Mouse (Mus musculus): ENCODE data around the gene Kirrel2.

DNA sequence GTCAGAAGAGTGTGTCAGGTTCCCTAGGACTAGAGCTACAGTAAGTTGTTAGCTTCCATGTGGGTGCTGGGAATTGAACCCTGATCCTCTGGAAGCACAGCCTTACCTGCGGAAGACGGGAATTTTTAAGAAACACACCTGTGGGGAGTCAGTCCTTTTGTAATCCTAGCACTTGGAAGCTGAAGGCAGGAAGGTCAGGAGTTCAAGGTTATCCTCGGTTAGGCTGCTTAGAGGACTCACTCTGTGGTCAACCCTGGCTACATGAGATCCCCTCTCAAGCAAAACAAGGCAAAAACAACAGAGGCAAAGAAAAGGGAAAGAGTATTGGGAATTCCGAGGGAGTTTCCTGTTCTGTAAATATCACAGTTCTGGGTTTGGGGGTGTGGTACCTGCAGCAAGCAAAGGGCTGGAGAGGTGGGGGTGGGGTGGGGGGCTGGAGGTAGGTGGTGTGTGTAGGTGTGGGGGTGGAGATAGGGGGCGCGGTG lies 7.4 kb upstream of the Kirrel2 start:
- TF ChIP-seq CTCF (IDR thresholded peaks at IDR 0.05; ENCODE audit: control insufficient read depth, insufficient read depth, insufficient read length) (no peak), MYOG (IDR thresholded peaks at IDR 0.05; ENCODE audit: control insufficient read depth, extremely low read depth, insufficient read length) (no peak), USF1 (IDR thresholded peaks at IDR 0.05; ENCODE audit: low read depth) (no peak), CEBPB (IDR thresholded peaks at IDR 0.05; ENCODE audit: low read depth) (no peak), MAX (IDR thresholded peaks at IDR 0.05) (no peak), MYOD1 (IDR thresholded peaks at IDR 0.05; ENCODE audit: control insufficient read depth, insufficient read length, low read depth) (no peak), FOSL1 (IDR thresholded peaks at IDR 0.05; ENCODE audit: insufficient read depth, low read length, poor library complexity, severe bottlenecking) (no peak)
